Mouse (Mus musculus) myocyte (in vitro differentiated cells): ENCODE measurements around the gene Trp63. TPM values are rescaled to one million over a fixed set of nuclear protein-coding genes. Genes with fewer than 3 reads are reported as not detected.

Experiments used
- H3K27me3 ChIP-seq: one replicate; pipeline ENCODE4 v1.6.1; 2011; ENCODE audit not compliant: control insufficient read depth, insufficient read depth, insufficient read length
- H3K36me3 ChIP-seq: one replicate; pipeline ENCODE4 v1.6.1; 2011; ENCODE audit not compliant: control insufficient read depth, insufficient read depth
- H3K4me2 ChIP-seq: one replicate; pipeline ENCODE4 v1.6.1; 2011; ENCODE audit warnings: low read depth, control low read depth
- H3K4me3 ChIP-seq: one replicate; pipeline ENCODE4 v1.5.1; 2011; ENCODE audit warnings: mild to moderate bottlenecking, control low read depth, moderate library complexity
- H3K79me2 ChIP-seq: one replicate; pipeline ENCODE4 v1.6.1; 2011; ENCODE audit not compliant: control insufficient read depth, insufficient read depth
- H3ac ChIP-seq: one replicate; pipeline ENCODE4 v1.6.1; 2011; ENCODE audit not compliant: control insufficient read depth, insufficient read length
- CEBPB ChIP-seq: IDR thresholded peaks from 2 replicates; pipeline ENCODE4 v1.6.1; 2011; ENCODE audit warnings: mild to moderate bottlenecking, moderate library complexity; ENCODE audit not compliant: poor library complexity, insufficient read depth, severe bottlenecking
- E2F4 ChIP-seq: IDR thresholded peaks from one replicate; pipeline ENCODE4 v1.6.1; 2011; ENCODE audit warnings: mild to moderate bottlenecking, control low read depth, moderate library complexity; ENCODE audit not compliant: insufficient read depth
- MAX ChIP-seq: IDR thresholded peaks from one replicate; pipeline ENCODE4 v1.6.1; 2011; ENCODE audit warnings: low read depth, mild to moderate bottlenecking, control low read depth
- MYOD1 ChIP-seq, 3 experiments: IDR thresholded peaks; one replicate each; pipeline ENCODE4 v1.6.1; 2011; ENCODE audit warnings: control low read depth in 2 of 3, low read depth in 2 of 3, mild to moderate bottlenecking in 2 of 3, moderate library complexity in 1 of 3; ENCODE audit not compliant: insufficient read length in 2 of 3, control insufficient read depth in 1 of 3
- MYOG ChIP-seq, 3 experiments: IDR thresholded peaks; one replicate each; pipeline ENCODE4 v1.6.1; 2011; ENCODE audit warnings: control low read depth in 2 of 3, low read depth in 2 of 3, mild to moderate bottlenecking in 2 of 3; ENCODE audit not compliant: insufficient read length in 2 of 3, control insufficient read depth in 1 of 3, insufficient read depth in 1 of 3
- POLR2A ChIP-seq: IDR thresholded peaks from one replicate; pipeline ENCODE4 v1.6.1; 2011; ENCODE audit warnings: low read depth, mild to moderate bottlenecking, control low read depth, moderate library complexity; ENCODE audit not compliant: insufficient read length
- POLR2AphosphoS2 ChIP-seq: IDR thresholded peaks from one replicate; pipeline ENCODE4 v1.6.1; 2011; ENCODE audit warnings: low read depth, control low read depth; ENCODE audit not compliant: insufficient read length
- REST ChIP-seq: IDR thresholded peaks from one replicate; pipeline ENCODE4 v1.6.1; 2011; ENCODE audit warnings: mild to moderate bottlenecking, control low read depth, moderate library complexity; ENCODE audit not compliant: insufficient read depth, insufficient read length
- SRF ChIP-seq: IDR thresholded peaks from one replicate; pipeline ENCODE4 v1.6.1; 2011; ENCODE audit warnings: low read depth; ENCODE audit not compliant: control insufficient read depth, insufficient read length
- TCF12 ChIP-seq: IDR thresholded peaks from one replicate; pipeline ENCODE4 v1.6.1; 2011; ENCODE audit warnings: mild to moderate bottlenecking, control low read depth; ENCODE audit not compliant: poor library complexity, insufficient read depth, severe bottlenecking
- TCF3 ChIP-seq: IDR thresholded peaks from one replicate; pipeline ENCODE4 v1.6.1; 2011; ENCODE audit warnings: low read depth, control low read depth; ENCODE audit not compliant: insufficient read length
- USF1 ChIP-seq: IDR thresholded peaks from one replicate; pipeline ENCODE4 v1.6.1; 2011; ENCODE audit warnings: low read depth, mild to moderate bottlenecking, control low read depth, moderate library complexity
- polyA plus RNA-seq: library from polyadenylated mRNA; unstranded; fragments of >200 nt; fragmentation: generic; extraction: Trizol; gene quantifications from one replicate; pipeline ENCODE4 v1.2.1, GENCODE M21; 2012; ENCODE audit warnings: missing spikeins

Gene Trp63
- polyA plus RNA-seq, 1 experiment, result 11.9 TPM

- Histone ChIP-seq H3K4me3 (no peak overlapping the region), H3K27me3 (no peaks in the 10 kb centered on the region), H3K36me3 (no peaks in the 10 kb centered on the region), H3K4me2 (no peak overlapping the region), H3ac (no peak overlapping the region), H3K79me2 (no peaks in the 10 kb centered on the region)
- peak in 1 of 3 experiments; percentile 25 for TF ChIP-seq MYOD1 (IDR thresholded peaks at IDR 0.05; ENCODE audit: control insufficient read depth in 1 of 3, insufficient read length in 2 of 3, low read depth in 2 of 3)
- TF ChIP-seq POLR2A, result no peak
These were observed 166.3 kb downstream of the Trp63 start for GRCm38 (mm10) chr16:25849593-25850464.

- Histone ChIP-seq H3K27me3 (no peaks in the 10 kb centered on the region), H3K4me2 (peak overlapping the region; percentile 19), H3K79me2 (no peaks in the 10 kb centered on the region), H3ac (no peak overlapping the region), H3K4me3 (no peak overlapping the region), H3K36me3 (no peaks in the 10 kb centered on the region)
- TF ChIP-seq MYOG (IDR thresholded peaks at IDR 0.05; ENCODE audit: control insufficient read depth in 1 of 3, insufficient read depth in 1 of 3, insufficient read length in 2 of 3, low read depth in 2 of 3), result no peak
- peak; percentile 99 for TF ChIP-seq CEBPB
These were observed 177.4 kb downstream of the Trp63 start for GRCm38 (mm10) chr16:25860731-25861505.

GRCm38 (mm10) chr16:25865096-25865869, 181.7 kb downstream of the Trp63 start:
- TF ChIP-seq TCF3 (no peak), REST (no peak), MYOG (IDR thresholded peaks at IDR 0.05; ENCODE audit: control insufficient read depth in 1 of 3, insufficient read depth in 1 of 3, insufficient read length in 2 of 3, low read depth in 2 of 3) (no peak), MYOD1 (IDR thresholded peaks at IDR 0.05; ENCODE audit: control insufficient read depth in 1 of 3, insufficient read length in 2 of 3, low read depth in 2 of 3) (no peak), SRF (no peak), MAX (no peak), POLR2AphosphoS2 (no peak), CEBPB (no peak), POLR2A (no peak), TCF12 (no peak), E2F4 (no peak), USF1 (no peak)
- H3K4me2 ChIP-seq, result no peak overlapping the region
- no peaks in the 10 kb centered on the region for H3K27me3 ChIP-seq
- no peaks in the 10 kb centered on the region for H3K79me2 ChIP-seq
- H3K36me3 ChIP-seq, result no peaks in the 10 kb centered on the region
- no peak overlapping the region for H3ac ChIP-seq
- no peak overlapping the region for H3K4me3 ChIP-seq

GRCm38 (mm10) chr16:25871503-25871902, 187.9 kb downstream of the Trp63 start:
- no peaks in the 10 kb centered on the region for H3K36me3 ChIP-seq
- no peak overlapping the region for H3K4me2 ChIP-seq
- no peak overlapping the region for H3ac ChIP-seq
- TF ChIP-seq MYOG (IDR thresholded peaks at IDR 0.05; ENCODE audit: control insufficient read depth in 1 of 3, insufficient read depth in 1 of 3, insufficient read length in 2 of 3, low read depth in 2 of 3), result no peak
- TF ChIP-seq TCF3, result no peak
- no peaks in the 10 kb centered on the region for H3K79me2 ChIP-seq
- H3K4me3 ChIP-seq, result no peak overlapping the region
- no peaks in the 10 kb centered on the region for H3K27me3 ChIP-seq

- no peak for TF ChIP-seq REST
- TF ChIP-seq MYOG (IDR thresholded peaks at IDR 0.05; ENCODE audit: control insufficient read depth in 1 of 3, insufficient read depth in 1 of 3, insufficient read length in 2 of 3, low read depth in 2 of 3), result no peak
- TF ChIP-seq E2F4, result no peak
- TF ChIP-seq TCF12, result no peak
- TF ChIP-seq SRF, result no peak
- Histone ChIP-seq H3ac (no peak overlapping the region), H3K4me2 (no peak overlapping the region), H3K27me3 (no peaks in the 10 kb centered on the region), H3K4me3 (no peak overlapping the region), H3K79me2 (no peaks in the 10 kb centered on the region), H3K36me3 (no peaks in the 10 kb centered on the region)
These were observed 192.1 kb downstream of the Trp63 start for GRCm38 (mm10) chr16:25875681-25876080.
